Comparison of ENCODE assay signal across 8 mouse cellular contexts in the genomic region with DNA sequence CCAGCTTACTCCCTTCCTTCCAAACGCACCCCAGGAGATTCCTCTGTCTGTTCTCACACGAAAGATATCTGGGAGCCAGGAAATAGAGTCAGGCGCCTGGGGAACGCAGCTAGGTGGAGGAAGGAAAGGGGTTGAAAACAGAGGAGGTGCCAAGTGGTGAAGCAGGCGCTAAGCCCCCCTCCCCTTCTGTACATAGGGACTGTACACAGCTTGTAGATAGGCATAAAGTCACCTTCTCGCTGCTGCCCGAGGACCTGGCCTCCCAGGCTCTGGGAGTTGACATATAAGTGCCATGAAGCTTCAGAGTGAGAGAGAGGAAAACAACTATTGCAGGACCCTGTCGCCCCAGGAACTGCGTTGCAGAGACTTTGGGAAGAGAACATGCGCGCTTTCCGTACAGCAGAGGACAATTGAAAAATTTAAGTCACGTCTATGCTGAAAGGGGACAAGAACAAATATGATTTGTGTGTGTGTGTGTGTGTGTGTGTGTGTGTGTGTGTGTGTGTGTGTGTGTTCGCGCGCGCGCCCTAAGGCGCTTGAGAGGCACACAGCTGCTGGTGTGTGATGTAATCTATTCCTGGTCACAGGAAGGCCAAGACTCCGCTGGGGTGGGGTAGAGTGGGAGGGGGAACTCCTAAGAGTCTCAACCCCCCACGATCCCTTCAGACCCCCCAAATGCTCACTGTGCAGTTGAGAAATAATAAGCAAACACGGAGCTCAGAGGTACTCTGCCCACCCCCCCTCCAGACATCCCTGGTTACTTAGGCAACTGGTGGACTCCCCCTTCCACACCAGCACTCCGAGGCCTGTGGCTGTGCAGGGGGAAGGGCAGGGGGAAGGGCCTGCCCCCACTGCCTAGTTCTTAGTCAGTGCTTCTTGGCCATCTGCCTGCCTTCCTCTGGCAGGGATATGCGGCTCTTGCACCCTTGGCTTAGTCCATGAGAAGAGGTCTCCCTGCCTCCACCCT. TPM values are rescaled to one million over a fixed set of nuclear protein-coding genes. Genes with fewer than 3 reads are reported as not detected.
A peak's percentile ranks its signal among the peaks of the same experiment; 100 is the strongest.
DNase-seq lines count a peak whose midpoint lies in the region; ATAC-seq and TF ChIP-seq lines count a peak whose summit lies in the region.

No protein-coding gene starts in this region.

- DNase-seq in frontal cortex, postnatal 25 days (ENCODE audit: low spot score in 2 of 2): no peak
- DNase-seq in embryo, embryonic 9.5 days (ENCODE audit: extremely low spot score): peak; percentile 52
- peak; percentile 100 for DNase-seq in heart, adult 11 months
- DNase-seq in liver: peak; percentile 61

- peak overlapping the region; percentile 76 for H3K27ac ChIP-seq in intestine, postnatal 0 days (ENCODE audit: low read depth, low read length)
- H3K27ac ChIP-seq in midbrain, embryonic 15.5 days: peak overlapping the region; percentile 43
- H3K27ac ChIP-seq in stomach, embryonic 14.5 days (ENCODE audit: low read length): peak overlapping the region; percentile 94

- no peaks in the 10 kb centered on the region for H3K4me1 ChIP-seq in intestine, postnatal 0 days (replicated peaks; ENCODE audit: control insufficient read depth, insufficient read depth, low read length)
- peaks cover 16% of the 10 kb centered on the region for H3K4me1 ChIP-seq in midbrain, embryonic 15.5 days
- peaks cover 19% of the 10 kb centered on the region for H3K4me1 ChIP-seq in stomach, embryonic 14.5 days (ENCODE audit: control insufficient read depth, insufficient read depth, low read length)

- no peak overlapping the region for H3K9ac ChIP-seq in intestine, postnatal 0 days (ENCODE audit: low read depth, low read length)
- no peak overlapping the region for H3K9ac ChIP-seq in midbrain, embryonic 15.5 days
- H3K9ac ChIP-seq in stomach, embryonic 14.5 days (replicated peaks; ENCODE audit: low read depth, low read length): no peak overlapping the region

- H3K36me3 ChIP-seq in intestine, postnatal 0 days (ENCODE audit: control insufficient read depth, insufficient read depth): no peaks in the 10 kb centered on the region
- H3K36me3 ChIP-seq in midbrain, embryonic 15.5 days (replicated peaks): no peaks in the 10 kb centered on the region
- H3K36me3 ChIP-seq in stomach, embryonic 14.5 days (ENCODE audit: control insufficient read depth, insufficient read depth, low read length): no peaks in the 10 kb centered on the region

- no peak for TF ChIP-seq CTCF in intestine, postnatal 0 days (IDR thresholded peaks at IDR 0.05; ENCODE audit: low read depth)

- WGBS in intestine, postnatal 0 days: 27% methylated on average over 24 of the region's 24 CpGs
- 31% methylated on average over 23 of the region's 24 CpGs for WGBS in midbrain, embryonic 15.5 days
- WGBS in stomach, embryonic 14.5 days: 17% methylated on average over 24 of the region's 24 CpGs

- H3K4me2 ChIP-seq in intestine, postnatal 0 days (replicated peaks; ENCODE audit: low read depth): peak overlapping the region; percentile 40
- H3K4me2 ChIP-seq in midbrain, embryonic 15.5 days: peak overlapping the region; percentile 27
- peak overlapping the region; percentile 42 for H3K4me2 ChIP-seq in stomach, embryonic 14.5 days (replicated peaks; ENCODE audit: low read depth, low read length)

- H3K9me3 ChIP-seq in intestine, postnatal 0 days (ENCODE audit: control insufficient read depth): no peaks in the 10 kb centered on the region
- H3K9me3 ChIP-seq in midbrain, embryonic 15.5 days: no peaks in the 10 kb centered on the region
- H3K9me3 ChIP-seq in stomach, embryonic 14.5 days (ENCODE audit: control insufficient read depth, low read depth, low read length): no peaks in the 10 kb centered on the region

- peak; percentile 65 for ATAC-seq in frontal cortex, adult (ENCODE audit: low TSS enrichment)
- ATAC-seq in intestine, postnatal 0 days: peak; percentile 63
- ATAC-seq in midbrain, embryonic 15.5 days (replicated peaks): peak; percentile 71
- peak; percentile 86 for ATAC-seq in stomach, embryonic 14.5 days (ENCODE audit: insufficient number of reproducible peaks, insufficient read depth, low FRiP score, low read depth)

- no peaks in the 10 kb centered on the region for H3K27me3 ChIP-seq in intestine, postnatal 0 days (replicated peaks; ENCODE audit: control insufficient read depth, insufficient read depth, low read length)
- no peaks in the 10 kb centered on the region for H3K27me3 ChIP-seq in midbrain, embryonic 15.5 days (replicated peaks)
- no peaks in the 10 kb centered on the region for H3K27me3 ChIP-seq in stomach, embryonic 14.5 days (ENCODE audit: control insufficient read depth, insufficient read depth, low read length)

- 0 out of 2 replicates have a peak overlapping the region, but pooled peaks have one; percentile 14 for H3K4me3 ChIP-seq in intestine, postnatal 0 days (ENCODE audit: low read depth, low read length)
- H3K4me3 ChIP-seq in midbrain, embryonic 15.5 days: no peak overlapping the region
- 0 out of 2 replicates have a peak overlapping the region, but pooled peaks have one; percentile 5 for H3K4me3 ChIP-seq in stomach, embryonic 14.5 days (ENCODE audit: low read depth, low read length)

RNA-seq across cellular contexts. Expression of a gene that starts 17.5 kb away (rescaled TPM):
- not detected in 2 replicates for polyA plus RNA-seq in intestine, postnatal 0 days (2015; fragmentation: Nextera tagmentation; extraction: Ambion mirVana)
- polyA plus RNA-seq in midbrain, embryonic 15.5 days (2015; fragmentation: Nextera tagmentation; extraction: Ambion mirVana): not detected in 2 replicates
- polyA plus RNA-seq in stomach, embryonic 14.5 days (2014; fragmentation: Nextera tagmentation; extraction: Ambion mirVana): not detected in 2 replicates

RNA-seq across cellular contexts. Expression of a gene that starts 23.8 kb away (rescaled TPM):
- polyA plus RNA-seq in intestine, postnatal 0 days (2015; fragmentation: Nextera tagmentation; extraction: Ambion mirVana): 25.4 and 28.0 TPM in 2 replicates
- polyA plus RNA-seq in midbrain, embryonic 15.5 days (2015; fragmentation: Nextera tagmentation; extraction: Ambion mirVana): 37.7 and 39.4 TPM in 2 replicates
- 66.9 and 70.3 TPM in 2 replicates for polyA plus RNA-seq in stomach, embryonic 14.5 days (2014; fragmentation: Nextera tagmentation; extraction: Ambion mirVana)

Comparison
In these comparisons a context has a peak if more than half of its experiments do, and no peak if none do; other contexts are left out.
1. DNase-seq: peak in embryo, embryonic 9.5 days (single experiment), heart, adult 11 months (single experiment) and liver (single experiment); none in frontal cortex, postnatal 25 days (0 of 2).
2. H3K27ac ChIP-seq: peak in every context shown above with its lines; median percentile 94 in stomach, embryonic 14.5 days; 76 in intestine, postnatal 0 days; 43 in midbrain, embryonic 15.5 days.
3. Peak in every context shown above with its lines, with median percentiles within 50 percentile points of each other: ATAC-seq and H3K4me2 ChIP-seq.